26 mouse cellular contexts compared by ENCODE assay signal in genomic region chr12:100396806-100397205, GRCm38 (mm10).
DNase-seq lines count a peak whose midpoint lies in the region; ATAC-seq and TF ChIP-seq lines count a peak whose summit lies in the region.
"Had no signal": no experiment of that assay in that cellular context is flagged by ENCODE, and none has a peak within 500 bp of the region (broad histone marks: within the 10 kb centered on the region; RNA-seq: fewer than 3 reads in every experiment).

No protein-coding gene starts in this region.

- no peak overlapping the region for H3K4me2 ChIP-seq in forebrain, embryonic 16.5 days (ENCODE audit: low read length)
- H3K4me2 ChIP-seq in forebrain, embryonic 14.5 days (ENCODE audit: low read length): no peak overlapping the region
- no peak overlapping the region for H3K4me2 ChIP-seq in midbrain, embryonic 15.5 days
- no peak overlapping the region for H3K4me2 ChIP-seq in kidney, embryonic 15.5 days
- H3K4me2 ChIP-seq: forebrain, embryonic 13.5 days; hindbrain, embryonic 12.5 days; limb, embryonic 13.5 days; liver, embryonic 12.5 days; stomach, embryonic 15.5 days had no signal

- H3K9ac ChIP-seq in forebrain, embryonic 16.5 days (replicated peaks; ENCODE audit: low read depth, low read length): no peak overlapping the region
- no peak overlapping the region for H3K9ac ChIP-seq in forebrain, embryonic 14.5 days (ENCODE audit: low read length)
- no peak overlapping the region for H3K9ac ChIP-seq in midbrain, embryonic 15.5 days
- no peak overlapping the region for H3K9ac ChIP-seq in kidney, embryonic 15.5 days
- H3K9ac ChIP-seq: forebrain, embryonic 13.5 days; hindbrain, embryonic 12.5 days; limb, embryonic 13.5 days; liver, embryonic 12.5 days; stomach, embryonic 15.5 days had no signal

- 81% methylated on average over 2 of the region's 2 CpGs for WGBS in forebrain, embryonic 16.5 days
- WGBS in forebrain, embryonic 14.5 days: 77% methylated on average over 2 of the region's 2 CpGs
- WGBS in midbrain, embryonic 15.5 days: 84% methylated on average over 2 of the region's 2 CpGs
- WGBS in midbrain, embryonic 10.5 days: 92% methylated on average over 2 of the region's 2 CpGs
- WGBS in olfactory bulb, adult 2 months: 82% methylated on average over 2 of the region's 2 CpGs
- 91% methylated on average over 2 of the region's 2 CpGs for WGBS in kidney, embryonic 15.5 days

- H3K4me3 ChIP-seq in forebrain, embryonic 16.5 days (replicated peaks; ENCODE audit: low read length): no peak overlapping the region
- H3K4me3 ChIP-seq in forebrain, embryonic 14.5 days (ENCODE audit: low read depth, low read length): no peak overlapping the region
- no peak overlapping the region for H3K4me3 ChIP-seq in midbrain, embryonic 15.5 days
- H3K4me3 ChIP-seq in midbrain, embryonic 10.5 days: no peak overlapping the region
- no peak overlapping the region for H3K4me3 ChIP-seq in olfactory bulb, adult 2 months (ENCODE audit: insufficient read depth, low read depth, low read length)
- no peak overlapping the region for H3K4me3 ChIP-seq in kidney, embryonic 15.5 days (replicated peaks)
- H3K4me3 ChIP-seq: forebrain, embryonic 13.5 days; hindbrain, embryonic 12.5 days; layer of hippocampus, adult 2 months; left cerebral cortex, adult 2 months; limb, embryonic 13.5 days; liver, embryonic 12.5 days; stomach, embryonic 15.5 days had no signal

- ATAC-seq in forebrain, embryonic 16.5 days: peak; percentile 29; the same call in 1 of the 2 replicates
- no peak for ATAC-seq in forebrain, embryonic 14.5 days
- ATAC-seq in midbrain, embryonic 15.5 days (replicated peaks): no peak
- ATAC-seq in common myeloid progenitor, adult 5-6 weeks (replicated peaks; ENCODE audit: low read depth, poor library complexity, severe bottlenecking): peak; percentile 48
- ATAC-seq in kidney, embryonic 15.5 days (replicated peaks; ENCODE audit: low FRiP score): no peak
- ATAC-seq: forebrain, embryonic 13.5 days; intestine, postnatal 0 days; liver, embryonic 12.5 days; lung, postnatal 0 days had no signal

- no peak for TF ChIP-seq CTCF in olfactory bulb, adult 2 months (IDR thresholded peaks at IDR 0.05; ENCODE audit: insufficient read depth, low read depth, low read length)

- H3K36me3 ChIP-seq in forebrain, embryonic 16.5 days (ENCODE audit: control insufficient read depth, insufficient read depth): no peaks in the 10 kb centered on the region
- peaks cover 26% of the 10 kb centered on the region for H3K36me3 ChIP-seq in forebrain, embryonic 14.5 days (ENCODE audit: control insufficient read depth, insufficient read depth, low read length)
- H3K36me3 ChIP-seq in midbrain, embryonic 15.5 days (replicated peaks): peaks cover 3% of the 10 kb centered on the region; the same call in 1 of the 2 replicates
- peaks cover 57% of the 10 kb centered on the region for H3K36me3 ChIP-seq in midbrain, embryonic 10.5 days
- peaks cover 39% of the 10 kb centered on the region for H3K36me3 ChIP-seq in kidney, embryonic 15.5 days
- H3K36me3 ChIP-seq: stomach, embryonic 15.5 days had no signal

- H3K27me3 ChIP-seq in forebrain, embryonic 16.5 days (replicated peaks; ENCODE audit: control insufficient read depth, insufficient read depth, low read length): no peaks in the 10 kb centered on the region
- no peaks in the 10 kb centered on the region for H3K27me3 ChIP-seq in forebrain, embryonic 14.5 days (replicated peaks; ENCODE audit: control insufficient read depth, insufficient read depth, low read length)
- H3K27me3 ChIP-seq in midbrain, embryonic 15.5 days (replicated peaks): no peaks in the 10 kb centered on the region
- no peaks in the 10 kb centered on the region for H3K27me3 ChIP-seq in midbrain, embryonic 10.5 days (ENCODE audit: low read depth, poor library complexity, severe bottlenecking)
- H3K27me3 ChIP-seq in kidney, embryonic 15.5 days: no peaks in the 10 kb centered on the region
- H3K27me3 ChIP-seq: forebrain, embryonic 13.5 days; hindbrain, embryonic 12.5 days; limb, embryonic 13.5 days; liver, embryonic 12.5 days; stomach, embryonic 15.5 days had no signal

- DNase-seq in forebrain, embryonic 14.5 days (ENCODE audit: low spot score): no peak
- no peak for DNase-seq in midbrain, embryonic 10.5 days (ENCODE audit: low spot score)
- no peak for DNase-seq in urinary bladder, adult 18-20 months (ENCODE audit: low spot score in 2 of 2)
- DNase-seq: adrenal gland, postnatal 25 days; cerebellum, adult 18-20 months; cerebellum, postnatal 10 days; kidney, adult 9 months; kidney, postnatal 36 days; lung, adult 18-20 months; lung, postnatal 4 days; right cerebral cortex, postnatal 25 days; thymus, postnatal 14 days had no signal

- peaks cover 24% of the 10 kb centered on the region for H3K4me1 ChIP-seq in forebrain, embryonic 16.5 days (replicated peaks; ENCODE audit: control insufficient read depth, insufficient read depth, low read length)
- peaks cover 15% of the 10 kb centered on the region for H3K4me1 ChIP-seq in forebrain, embryonic 14.5 days (ENCODE audit: control insufficient read depth, insufficient read depth, low read length)
- peaks cover 24% of the 10 kb centered on the region for H3K4me1 ChIP-seq in midbrain, embryonic 15.5 days
- peaks cover 6% of the 10 kb centered on the region for H3K4me1 ChIP-seq in midbrain, embryonic 10.5 days
- H3K4me1 ChIP-seq in olfactory bulb, adult 2 months (ENCODE audit: control insufficient read depth, insufficient read depth, low read length): peaks cover 22% of the 10 kb centered on the region
- peaks cover 5% of the 10 kb centered on the region; the same call in 1 of the 2 replicates for H3K4me1 ChIP-seq in kidney, embryonic 15.5 days
- H3K4me1 ChIP-seq: stomach, embryonic 15.5 days had no signal

- no peak for TF ChIP-seq POLR2A in olfactory bulb, adult 2 months (IDR thresholded peaks at IDR 0.05; ENCODE audit: insufficient read depth, low read depth, low read length)

- no peak overlapping the region for H3K27ac ChIP-seq in forebrain, embryonic 16.5 days (ENCODE audit: low read length)
- H3K27ac ChIP-seq in forebrain, embryonic 14.5 days (ENCODE audit: low read depth, low read length): no peak overlapping the region
- H3K27ac ChIP-seq in midbrain, embryonic 15.5 days: peak overlapping the region; percentile 2; the same call in 1 of the 2 replicates
- no peak overlapping the region for H3K27ac ChIP-seq in midbrain, embryonic 10.5 days (replicated peaks)
- H3K27ac ChIP-seq in olfactory bulb, adult 2 months (ENCODE audit: insufficient read depth, low read depth, low read length): peak overlapping the region; percentile 78; the same call in 1 of the 2 replicates
- no peak overlapping the region for H3K27ac ChIP-seq in kidney, embryonic 15.5 days
- H3K27ac ChIP-seq: limb, embryonic 13.5 days; liver, embryonic 12.5 days; stomach, embryonic 15.5 days had no signal

- H3K9me3 ChIP-seq in forebrain, embryonic 16.5 days (ENCODE audit: control insufficient read depth, low read length): no peaks in the 10 kb centered on the region
- no peaks in the 10 kb centered on the region for H3K9me3 ChIP-seq in forebrain, embryonic 14.5 days (replicated peaks; ENCODE audit: control insufficient read depth, low read length)
- no peaks in the 10 kb centered on the region for H3K9me3 ChIP-seq in midbrain, embryonic 15.5 days
- 0 out of 2 replicates have a peak, but pooled peaks cover 2% of the 10 kb centered on the region for H3K9me3 ChIP-seq in midbrain, embryonic 10.5 days (replicated peaks)
- H3K9me3 ChIP-seq in kidney, embryonic 15.5 days (replicated peaks): no peaks in the 10 kb centered on the region
- H3K9me3 ChIP-seq: forebrain, embryonic 13.5 days; hindbrain, embryonic 12.5 days; limb, embryonic 13.5 days; liver, embryonic 12.5 days; stomach, embryonic 15.5 days had no signal

Comparison
In these comparisons a context has a peak if more than half of its experiments do, and no peak if none do; other contexts are left out.
1. ATAC-seq: peak in forebrain, embryonic 16.5 days (single experiment) and common myeloid progenitor, adult 5-6 weeks (single experiment); none in forebrain, embryonic 14.5 days (single experiment), midbrain, embryonic 15.5 days (single experiment) and kidney, embryonic 15.5 days (single experiment).
2. H3K27ac ChIP-seq: peak in midbrain, embryonic 15.5 days (single experiment) and olfactory bulb, adult 2 months (single experiment); none in forebrain, embryonic 16.5 days (single experiment), forebrain, embryonic 14.5 days (single experiment), midbrain, embryonic 10.5 days (single experiment) and kidney, embryonic 15.5 days (single experiment).